Mouse (Mus musculus): ENCODE data around the gene Stx8. TPM values are rescaled to one million over a fixed set of nuclear protein-coding genes. Genes with fewer than 3 reads are reported as not detected.

Stx8 gene
- polyA plus RNA-seq, 1 experiment from 2014 or later, result 60.6 TPM

GRCm38 (mm10) chr11:68145586-68146455 is 179.8 kb downstream of the Stx8 start:
- no peak overlapping the region for H3K9ac ChIP-seq
- no peak overlapping the region for H3K4me3 ChIP-seq (replicated peaks)
- no peak for ATAC-seq (ENCODE audit: insufficient number of reproducible peaks, low FRiP score, low TSS enrichment, low read depth)
- no peak overlapping the region for H3K27ac ChIP-seq (replicated peaks)
- 28% methylated on average over 17 of the region's 17 CpGs for WGBS
- no peak overlapping the region for H3K4me2 ChIP-seq (replicated peaks)
- no peaks in the 10 kb centered on the region for H3K9me3 ChIP-seq (replicated peaks)
- H3K36me3 ChIP-seq, result no peaks in the 10 kb centered on the region
- no peaks in the 10 kb centered on the region for H3K27me3 ChIP-seq
- peaks cover 36% of the 10 kb centered on the region for H3K4me1 ChIP-seq

DNA sequence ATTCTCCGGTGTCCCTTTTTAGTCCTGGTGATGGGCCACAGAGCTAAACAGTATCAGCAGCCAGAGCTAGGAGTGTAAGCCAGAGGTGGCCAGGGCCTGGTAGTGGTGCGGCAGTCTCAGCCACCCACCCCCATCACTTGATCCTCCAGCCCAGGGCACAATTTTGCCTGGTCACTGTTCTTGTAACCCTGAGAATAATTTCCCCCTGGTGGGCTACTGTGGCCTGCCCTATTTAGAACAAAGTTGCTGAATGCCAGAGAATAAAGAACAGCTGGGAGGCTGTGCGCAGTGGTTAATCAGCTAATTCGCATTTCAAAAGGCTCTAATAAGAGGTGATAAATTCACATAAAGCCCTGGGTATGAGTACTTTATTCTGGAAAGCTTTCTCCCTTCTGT is 180.5 kb downstream of the Stx8 start:
- WGBS, result 67% methylated on average over 4 of the region's 4 CpGs
- no peaks in the 10 kb centered on the region for H3K9me3 ChIP-seq (replicated peaks)
- no peaks in the 10 kb centered on the region for H3K27me3 ChIP-seq
- H3K9ac ChIP-seq, result no peak overlapping the region
- no peak overlapping the region for H3K4me2 ChIP-seq (replicated peaks)
- ATAC-seq (ENCODE audit: insufficient number of reproducible peaks, low FRiP score, low TSS enrichment, low read depth), result no peak
- H3K27ac ChIP-seq (replicated peaks), result no peak overlapping the region
- H3K36me3 ChIP-seq, result no peaks in the 10 kb centered on the region
- H3K4me1 ChIP-seq, result peaks cover 36% of the 10 kb centered on the region
- no peak overlapping the region for H3K4me3 ChIP-seq (replicated peaks)

DNA sequence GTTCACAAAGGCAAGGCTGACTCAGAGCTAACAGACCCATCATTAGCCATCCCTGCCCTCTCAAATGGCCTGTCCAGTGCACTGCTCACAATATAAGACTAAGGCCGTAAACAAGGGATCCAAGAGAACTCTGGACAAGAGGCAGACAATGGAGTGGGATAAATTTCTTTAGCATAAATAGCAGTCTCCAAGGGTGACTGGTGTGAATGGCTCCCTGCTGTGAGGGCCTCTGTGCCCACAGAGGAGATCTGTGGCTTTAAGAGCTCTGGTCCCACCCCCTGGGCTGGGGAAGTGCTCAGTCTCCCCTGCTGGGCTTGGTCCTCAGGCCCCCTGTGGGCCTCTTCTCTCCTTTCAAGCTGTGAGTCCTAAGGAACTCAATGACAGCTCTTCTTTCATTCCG is 184.9 kb downstream of the Stx8 start:
- Histone ChIP-seq H3K9ac (no peak overlapping the region), H3K4me2 (replicated peaks) (no peak overlapping the region), H3K4me3 (replicated peaks) (no peak overlapping the region), H3K27me3 (no peaks in the 10 kb centered on the region), H3K27ac (replicated peaks) (no peak overlapping the region), H3K36me3 (no peaks in the 10 kb centered on the region), H3K9me3 (replicated peaks) (no peaks in the 10 kb centered on the region), H3K4me1 (peaks cover 13% of the 10 kb centered on the region)
- ATAC-seq (ENCODE audit: insufficient number of reproducible peaks, low FRiP score, low TSS enrichment, low read depth), result peak; percentile 29; the same call in 1 of the 2 replicates
- WGBS, result 53% methylated on average over 2 of the region's 2 CpGs

DNA sequence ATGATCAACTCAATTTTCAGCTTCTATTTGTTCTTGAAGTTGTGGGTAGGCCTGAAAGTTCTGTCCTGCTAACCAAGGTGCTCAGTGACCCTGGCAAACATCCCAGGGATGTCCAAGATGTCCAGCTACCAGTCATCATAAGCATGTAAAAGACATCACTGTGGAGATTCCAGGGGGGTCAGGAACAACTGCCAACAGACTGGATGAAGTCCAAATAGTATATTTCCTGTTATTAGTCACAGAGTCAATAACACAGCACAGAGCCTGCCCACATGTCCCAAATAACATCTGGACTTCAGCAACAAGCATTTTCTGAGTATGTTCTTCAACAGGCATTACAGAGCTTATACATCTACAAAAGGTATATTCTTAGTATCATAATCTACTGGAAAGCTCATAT is 189.8 kb downstream of the Stx8 start:
- Histone ChIP-seq H3K4me2 (replicated peaks) (no peak overlapping the region), H3K36me3 (no peaks in the 10 kb centered on the region), H3K4me3 (replicated peaks) (no peak overlapping the region), H3K9me3 (replicated peaks) (no peaks in the 10 kb centered on the region), H3K27ac (replicated peaks) (no peak overlapping the region), H3K9ac (no peak overlapping the region), H3K4me1 (peaks cover 3% of the 10 kb centered on the region; the same call in 1 of the 2 replicates), H3K27me3 (no peaks in the 10 kb centered on the region)
- no peak for ATAC-seq (ENCODE audit: insufficient number of reproducible peaks, low FRiP score, low TSS enrichment, low read depth)

- H3K9ac ChIP-seq, result no peak overlapping the region
- no peaks in the 10 kb centered on the region for H3K36me3 ChIP-seq
- H3K4me1 ChIP-seq, result peaks cover 3% of the 10 kb centered on the region; the same call in 1 of the 2 replicates
- H3K27me3 ChIP-seq, result no peaks in the 10 kb centered on the region
- ATAC-seq (ENCODE audit: insufficient number of reproducible peaks, low FRiP score, low TSS enrichment, low read depth), result no peak
- no peak overlapping the region for H3K4me3 ChIP-seq (replicated peaks)
- no peak overlapping the region for H3K27ac ChIP-seq (replicated peaks)
- H3K9me3 ChIP-seq (replicated peaks), result no peaks in the 10 kb centered on the region
- no peak overlapping the region for H3K4me2 ChIP-seq (replicated peaks)
- WGBS, result 68% methylated on average over 3 of the region's 3 CpGs
Measured at GRCm38 (mm10) chr11:68158166-68158565, 192.2 kb downstream of the Stx8 start.

- Histone ChIP-seq H3K9ac (no peak overlapping the region), H3K4me1 (peaks cover 3% of the 10 kb centered on the region; the same call in 1 of the 2 replicates), H3K4me3 (replicated peaks) (no peak overlapping the region), H3K36me3 (no peaks in the 10 kb centered on the region), H3K27ac (replicated peaks) (no peak overlapping the region), H3K27me3 (no peaks in the 10 kb centered on the region), H3K9me3 (replicated peaks) (no peaks in the 10 kb centered on the region), H3K4me2 (replicated peaks) (no peak overlapping the region)
- ATAC-seq (ENCODE audit: insufficient number of reproducible peaks, low FRiP score, low TSS enrichment, low read depth), result no peak
- 78% methylated on average over 4 of the region's 4 CpGs for WGBS
Measured at GRCm38 (mm10) chr11:68159867-68160266, 193.9 kb downstream of the Stx8 start.

- 86% methylated on average over 5 of the region's 5 CpGs for WGBS
- Histone ChIP-seq H3K4me1 (no peaks in the 10 kb centered on the region), H3K9me3 (replicated peaks) (no peaks in the 10 kb centered on the region), H3K27ac (replicated peaks) (no peak overlapping the region), H3K27me3 (no peaks in the 10 kb centered on the region), H3K4me2 (replicated peaks) (no peak overlapping the region), H3K36me3 (no peaks in the 10 kb centered on the region), H3K9ac (no peak overlapping the region), H3K4me3 (replicated peaks) (no peak overlapping the region)
- no peak for ATAC-seq (ENCODE audit: insufficient number of reproducible peaks, low FRiP score, low TSS enrichment, low read depth)
Measured at GRCm38 (mm10) chr11:68164408-68164807, 198.4 kb downstream of the Stx8 start.

GRCm38 (mm10) chr11:68168427-68168826 is 202.4 kb downstream of the Stx8 start:
- H3K27me3 ChIP-seq, result no peaks in the 10 kb centered on the region
- no peak overlapping the region for H3K4me2 ChIP-seq (replicated peaks)
- H3K9me3 ChIP-seq (replicated peaks), result no peaks in the 10 kb centered on the region
- 87% methylated on average over 4 of the region's 4 CpGs for WGBS
- ATAC-seq (ENCODE audit: insufficient number of reproducible peaks, low FRiP score, low TSS enrichment, low read depth), result no peak
- H3K4me3 ChIP-seq (replicated peaks), result no peak overlapping the region
- H3K36me3 ChIP-seq, result no peaks in the 10 kb centered on the region
- H3K4me1 ChIP-seq, result no peaks in the 10 kb centered on the region
- no peak overlapping the region for H3K27ac ChIP-seq (replicated peaks)
- no peak overlapping the region for H3K9ac ChIP-seq

GRCm38 (mm10) chr11:68171973-68172647 is 206.1 kb downstream of the Stx8 start:
- no peaks in the 10 kb centered on the region for H3K27me3 ChIP-seq
- no peak overlapping the region for H3K4me3 ChIP-seq (replicated peaks)
- H3K4me2 ChIP-seq (replicated peaks), result no peak overlapping the region
- no peaks in the 10 kb centered on the region for H3K9me3 ChIP-seq (replicated peaks)
- H3K36me3 ChIP-seq, result no peaks in the 10 kb centered on the region
- 0 out of 2 replicates have a peak, but pooled peaks cover 3% of the 10 kb centered on the region for H3K4me1 ChIP-seq
- no peak overlapping the region for H3K27ac ChIP-seq (replicated peaks)
- 85% methylated on average over 7 of the region's 7 CpGs for WGBS
- no peak overlapping the region for H3K9ac ChIP-seq
- no peak for ATAC-seq (ENCODE audit: insufficient number of reproducible peaks, low FRiP score, low TSS enrichment, low read depth)

DNA sequence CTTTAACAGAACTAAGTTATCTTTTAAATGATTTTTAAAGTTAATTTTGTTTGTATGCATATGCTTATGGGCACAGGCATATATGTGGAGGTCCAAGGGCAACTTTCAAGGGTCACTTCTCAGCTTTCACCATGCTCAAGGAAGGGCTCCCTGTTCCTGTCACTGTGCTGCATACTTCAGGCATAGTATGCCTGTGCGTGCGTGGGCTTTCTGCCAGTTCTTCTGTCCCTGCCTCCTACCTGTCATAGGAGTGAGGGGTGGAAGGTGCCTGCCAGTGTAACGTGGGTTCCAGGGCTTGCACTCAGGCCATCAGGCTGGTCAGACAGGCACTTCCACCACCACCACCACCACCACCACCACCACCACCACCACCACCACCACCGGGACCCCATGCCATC is 206.7 kb downstream of the Stx8 start:
- no peak for ATAC-seq (ENCODE audit: insufficient number of reproducible peaks, low FRiP score, low TSS enrichment, low read depth)
- WGBS, result 66% methylated on average over 4 of the region's 4 CpGs
- H3K4me1 ChIP-seq, result 0 out of 2 replicates have a peak, but pooled peaks cover 7% of the 10 kb centered on the region
- no peaks in the 10 kb centered on the region for H3K36me3 ChIP-seq
- H3K27me3 ChIP-seq, result no peaks in the 10 kb centered on the region
- no peak overlapping the region for H3K27ac ChIP-seq (replicated peaks)
- no peak overlapping the region for H3K4me3 ChIP-seq (replicated peaks)
- H3K4me2 ChIP-seq (replicated peaks), result no peak overlapping the region
- no peak overlapping the region for H3K9ac ChIP-seq
- no peaks in the 10 kb centered on the region for H3K9me3 ChIP-seq (replicated peaks)

- no peaks in the 10 kb centered on the region for H3K27me3 ChIP-seq
- H3K4me2 ChIP-seq (replicated peaks), result no peak overlapping the region
- no peaks in the 10 kb centered on the region for H3K36me3 ChIP-seq
- no peak for ATAC-seq (ENCODE audit: insufficient number of reproducible peaks, low FRiP score, low TSS enrichment, low read depth)
- 0 out of 2 replicates have a peak, but pooled peaks cover 10% of the 10 kb centered on the region for H3K4me1 ChIP-seq
- no peaks in the 10 kb centered on the region for H3K9me3 ChIP-seq (replicated peaks)
- WGBS, result 53% methylated on average over 4 of the region's 4 CpGs
- no peak overlapping the region for H3K4me3 ChIP-seq (replicated peaks)
- no peak overlapping the region for H3K9ac ChIP-seq
- no peak overlapping the region for H3K27ac ChIP-seq (replicated peaks)
Measured at GRCm38 (mm10) chr11:68176550-68176949, 210.6 kb downstream of the Stx8 start.

Measured in embryonic facial prominence, embryonic 15.5 days (tissue).